Mouse (Mus musculus): ENCODE results near the gene Rnh1. TPM values are rescaled to one million over a fixed set of nuclear protein-coding genes. Genes with fewer than 3 reads are reported as not detected.

The Rnh1 gene
- polyA plus RNA-seq, 2 experiments = 92.3 to 216 TPM

DNA sequence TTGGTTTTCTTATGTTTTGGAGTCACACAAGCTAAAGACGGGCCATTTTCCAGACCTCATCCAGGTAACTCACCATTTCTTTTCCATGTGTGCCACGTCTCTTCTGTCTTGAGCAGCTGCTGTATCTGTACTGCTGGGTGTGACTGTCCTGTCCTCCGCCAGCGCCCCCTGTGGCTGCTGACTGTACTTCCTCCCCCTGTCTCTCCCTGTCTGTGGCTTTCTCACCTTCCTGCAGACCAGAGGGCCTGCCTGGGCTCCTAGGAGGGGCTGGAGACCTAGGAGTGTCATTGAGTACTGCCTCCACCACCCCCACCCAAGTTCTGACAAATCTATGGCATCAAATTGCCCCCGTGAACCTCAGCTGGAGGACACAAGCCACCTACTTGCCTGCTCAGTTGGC lies 29.5 kb downstream of the Rnh1 start:
- Histone ChIP-seq H3K4me3 (replicated peaks; ENCODE audit: low read length) (no peak overlapping the region), H3K4me1 (ENCODE audit: control insufficient read depth, insufficient read depth, low read length) (no peaks in the 10 kb centered on the region), H3K9me3 (ENCODE audit: control insufficient read depth, low read length) (no peaks in the 10 kb centered on the region), H3K9ac (ENCODE audit: low read depth, low read length, severe bottlenecking) (no peak overlapping the region), H3K27me3 (ENCODE audit: control insufficient read depth, insufficient read depth, low read length) (no peaks in the 10 kb centered on the region), H3K36me3 (ENCODE audit: control insufficient read depth, insufficient read depth, low read length) (peaks cover 43% of the 10 kb centered on the region), H3K4me2 (replicated peaks; ENCODE audit: low read depth, low read length, severe bottlenecking) (no peak overlapping the region), H3K27ac (replicated peaks; ENCODE audit: low read depth, low read length) (no peak overlapping the region)
- no peak for DNase-seq (ENCODE audit: low spot score)
- no peak for ATAC-seq (ENCODE audit: low FRiP score, low read depth)
- no peak for TF ChIP-seq POLR2A (IDR thresholded peaks at IDR 0.05; ENCODE audit: borderline replicate concordance, extremely low read depth, insufficient read depth, insufficient read length)
- 50% methylated on average over 5 of the region's 5 CpGs for whole genome bisulfite sequencing

DNA sequence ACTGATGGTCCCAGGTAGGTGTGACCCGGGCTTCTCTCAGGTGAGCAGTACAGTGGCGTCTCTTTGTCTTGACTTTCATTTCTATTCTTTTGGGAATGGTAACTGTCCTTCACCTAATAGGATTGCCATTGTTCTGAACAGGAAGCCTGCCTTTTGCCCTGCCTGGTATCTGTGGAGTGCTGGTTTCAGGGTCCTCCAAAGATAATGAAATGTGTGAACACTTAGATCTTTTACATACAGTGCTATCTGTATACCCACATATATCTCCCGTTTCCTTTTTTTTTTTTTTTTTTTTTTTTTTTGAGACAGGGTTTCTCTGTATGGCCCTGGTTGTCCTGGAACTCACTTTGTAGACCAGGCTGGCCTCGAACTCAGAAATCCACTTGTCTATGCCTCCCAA lies 31.3 kb downstream of the Rnh1 start:
- H3K27ac ChIP-seq (replicated peaks; ENCODE audit: low read depth, low read length) = no peak overlapping the region
- ATAC-seq (ENCODE audit: low FRiP score, low read depth) = no peak
- H3K36me3 ChIP-seq (ENCODE audit: control insufficient read depth, insufficient read depth, low read length) = peaks cover 53% of the 10 kb centered on the region
- no peak overlapping the region for H3K4me3 ChIP-seq (replicated peaks; ENCODE audit: low read length)
- no peaks in the 10 kb centered on the region for H3K27me3 ChIP-seq (ENCODE audit: control insufficient read depth, insufficient read depth, low read length)
- no peak for TF ChIP-seq POLR2A (IDR thresholded peaks at IDR 0.05; ENCODE audit: borderline replicate concordance, extremely low read depth, insufficient read depth, insufficient read length)
- DNase-seq (ENCODE audit: low spot score) = no peak
- no peaks in the 10 kb centered on the region for H3K4me1 ChIP-seq (ENCODE audit: control insufficient read depth, insufficient read depth, low read length)
- no peak overlapping the region for H3K9ac ChIP-seq (ENCODE audit: low read depth, low read length, severe bottlenecking)
- H3K9me3 ChIP-seq (ENCODE audit: control insufficient read depth, low read length) = no peaks in the 10 kb centered on the region
- H3K4me2 ChIP-seq (replicated peaks; ENCODE audit: low read depth, low read length, severe bottlenecking) = no peak overlapping the region
- WGBS = 94% methylated on average over 4 of the region's 4 CpGs

GRCm38 (mm10) chr7:141131904-141132755 lies 40.5 kb downstream of the Rnh1 start:
- peak overlapping the region; percentile 85 for H3K4me2 ChIP-seq (replicated peaks; ENCODE audit: low read depth, low read length, severe bottlenecking)
- H3K27ac ChIP-seq (replicated peaks; ENCODE audit: low read depth, low read length) = no peak overlapping the region
- peaks cover 14% of the 10 kb centered on the region for H3K4me1 ChIP-seq (ENCODE audit: control insufficient read depth, insufficient read depth, low read length)
- H3K9me3 ChIP-seq (ENCODE audit: control insufficient read depth, low read length) = no peaks in the 10 kb centered on the region
- TF ChIP-seq POLR2A (IDR thresholded peaks at IDR 0.05; ENCODE audit: borderline replicate concordance, extremely low read depth, insufficient read depth, insufficient read length) = no peak
- ATAC-seq (ENCODE audit: low FRiP score, low read depth) (no peak), DNase-seq (ENCODE audit: low spot score) (no peak)
- H3K9ac ChIP-seq (ENCODE audit: low read depth, low read length, severe bottlenecking) = peak overlapping the region; percentile 86
- H3K27me3 ChIP-seq (ENCODE audit: control insufficient read depth, insufficient read depth, low read length) = no peaks in the 10 kb centered on the region
- H3K36me3 ChIP-seq (ENCODE audit: control insufficient read depth, insufficient read depth, low read length) = peaks cover 20% of the 10 kb centered on the region
- WGBS = 55% methylated on average over 12 of the region's 12 CpGs
- peak overlapping the region; percentile 95 for H3K4me3 ChIP-seq (replicated peaks; ENCODE audit: low read length)

GRCm38 (mm10) chr7:141131024-141131820 lies 41.4 kb downstream of the Rnh1 start:
- Histone ChIP-seq H3K4me2 (replicated peaks; ENCODE audit: low read depth, low read length, severe bottlenecking) (peak overlapping the region; percentile 85), H3K27me3 (ENCODE audit: control insufficient read depth, insufficient read depth, low read length) (no peaks in the 10 kb centered on the region), H3K4me1 (ENCODE audit: control insufficient read depth, insufficient read depth, low read length) (peaks cover 14% of the 10 kb centered on the region), H3K9ac (ENCODE audit: low read depth, low read length, severe bottlenecking) (peak overlapping the region; percentile 86), H3K4me3 (replicated peaks; ENCODE audit: low read length) (peak overlapping the region; percentile 95), H3K27ac (replicated peaks; ENCODE audit: low read depth, low read length) (no peak overlapping the region), H3K36me3 (ENCODE audit: control insufficient read depth, insufficient read depth, low read length) (peaks cover 11% of the 10 kb centered on the region), H3K9me3 (ENCODE audit: control insufficient read depth, low read length) (no peaks in the 10 kb centered on the region)
- ATAC-seq (ENCODE audit: low FRiP score, low read depth) (peak; percentile 98), DNase-seq (ENCODE audit: low spot score) (peak; percentile 93)
- TF ChIP-seq POLR2A (IDR thresholded peaks at IDR 0.05; ENCODE audit: borderline replicate concordance, extremely low read depth, insufficient read depth, insufficient read length) = peak; percentile 83; the same call in 1 of the 2 replicates
- WGBS = under 1% methylated on average over 54 of the region's 59 CpGs

DNA sequence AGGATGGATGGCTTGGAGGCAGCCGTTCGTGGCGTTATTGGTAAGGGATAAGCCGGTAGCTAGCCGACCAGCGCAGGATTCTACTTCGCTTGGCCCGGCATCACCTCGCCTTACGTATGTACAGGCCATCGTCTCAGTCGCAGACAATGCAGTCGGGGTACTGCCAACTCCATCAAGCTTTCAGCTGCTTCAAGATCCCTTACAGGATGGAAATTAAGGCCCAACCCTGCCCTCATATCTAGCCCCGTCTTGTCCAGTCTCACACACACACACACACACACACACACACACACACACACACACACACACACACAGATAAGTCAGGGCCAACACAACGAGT lies 49.2 kb downstream of the Rnh1 start:
- H3K4me1 ChIP-seq (ENCODE audit: control insufficient read depth, insufficient read depth, low read length) = peaks cover 3% of the 10 kb centered on the region; the same call in 1 of the 2 replicates
- H3K9ac ChIP-seq (ENCODE audit: low read depth, low read length, severe bottlenecking) = peak overlapping the region; percentile 72
- no peak for TF ChIP-seq POLR2A (IDR thresholded peaks at IDR 0.05; ENCODE audit: borderline replicate concordance, extremely low read depth, insufficient read depth, insufficient read length)
- DNase-seq (ENCODE audit: low spot score) = no peak
- 4% methylated on average over 12 of the region's 15 CpGs for WGBS
- no peaks in the 10 kb centered on the region for H3K27me3 ChIP-seq (ENCODE audit: control insufficient read depth, insufficient read depth, low read length)
- peak overlapping the region; percentile 72 for H3K27ac ChIP-seq (replicated peaks; ENCODE audit: low read depth, low read length)
- no peaks in the 10 kb centered on the region for H3K9me3 ChIP-seq (ENCODE audit: control insufficient read depth, low read length)
- H3K4me2 ChIP-seq (replicated peaks; ENCODE audit: low read depth, low read length, severe bottlenecking) = peak overlapping the region; percentile 69
- no peaks in the 10 kb centered on the region for H3K36me3 ChIP-seq (ENCODE audit: control insufficient read depth, insufficient read depth, low read length)
- peak overlapping the region; percentile 59 for H3K4me3 ChIP-seq (replicated peaks; ENCODE audit: low read length)
- no peak; the same call in 1 of the 2 replicates for ATAC-seq (ENCODE audit: low FRiP score, low read depth)

All from limb, embryonic 14.5 days (tissue).